Mouse (Mus musculus) kidney, adult 18-20 months (tissue): ENCODE data around the gene Pi16.
A peak's percentile ranks its signal among the peaks of the same experiment; 100 is the strongest.

Experiments
- DNase-seq: peaks from one replicate; pipeline ENCODE4 v3.0.0; 2021

Pi16 gene

GRCm38 (mm10) chr17:29361982-29362691 is 44.7 kb downstream of the Pi16 start:
- DNase-seq = no peak

- DNase-seq = no peak
Measured at GRCm38 (mm10) chr17:29363109-29363508, 45.6 kb downstream of the Pi16 start.

GRCm38 (mm10) chr17:29365105-29365621 is 47.7 kb downstream of the Pi16 start:
- DNase-seq = no peak

- no peak for DNase-seq
Measured at GRCm38 (mm10) chr17:29368726-29369125, 51.2 kb downstream of the Pi16 start.

- peak; percentile 95 for DNase-seq
Measured at GRCm38 (mm10) chr17:29370984-29371723, 53.7 kb downstream of the Pi16 start.

- no peak for DNase-seq
Measured at GRCm38 (mm10) chr17:29375871-29376270, 58.4 kb downstream of the Pi16 start.

- no peak for DNase-seq
Measured at GRCm38 (mm10) chr17:29378056-29378455, 60.6 kb downstream of the Pi16 start.
